Mouse (Mus musculus) thymus, postnatal 0 days (tissue): ENCODE results near the gene Agrp. TPM values are rescaled to one million over a fixed set of nuclear protein-coding genes. Genes with fewer than 3 reads are reported as not detected.

Experiments
- DNase-seq: peaks from one replicate; pipeline ENCODE4 v3.0.0-alpha.2; 2015; ENCODE audit warnings: low spot score
- polyA plus RNA-seq: library from polyadenylated mRNA; unstranded; fragments of >200 nt; fragmentation: Nextera tagmentation; extraction: Ambion mirVana; gene quantifications from 2 replicates; pipeline ENCODE4 v1.2.1, GENCODE M21; 2015

Agrp gene
- 1.2 TPM in 2 replicates for polyA plus RNA-seq

GRCm38 (mm10) chr8:105636963-105637510 is at the start of gene Agrp:
Gene Agrp (minus strand): TSS chr8:105637393.
- DNase-seq, result peak; percentile 74

GRCm38 (mm10) chr8:105686551-105686950 is 49.4 kb upstream of the Agrp start:
- DNase-seq, result peak; percentile 54

GRCm38 (mm10) chr8:105685796-105686308 is 48.7 kb upstream of the Agrp start, which contains the start of gene Carmil2:
Gene Carmil2 (plus strand): TSS chr8:105686274.
- DNase-seq, result peak; percentile 98

- no peak for DNase-seq
Observed at GRCm38 (mm10) chr8:105685325-105685724, 48.1 kb upstream of the Agrp start.

GRCm38 (mm10) chr8:105677891-105678290 is 40.7 kb upstream of the Agrp start:
- DNase-seq, result no peak

- peak; percentile 69 for DNase-seq
Observed at GRCm38 (mm10) chr8:105661167-105661566, 24.0 kb upstream of the Agrp start.

GRCm38 (mm10) chr8:105657641-105658040 is 20.4 kb upstream of the Agrp start:
- no peak for DNase-seq

GRCm38 (mm10) chr8:105648929-105649328 is 11.7 kb upstream of the Agrp start:
- no peak for DNase-seq

- DNase-seq, result no peak
Observed at GRCm38 (mm10) chr8:105645205-105645604, 8.0 kb upstream of the Agrp start.

GRCm38 (mm10) chr8:105640511-105640910 is 3.3 kb upstream of the Agrp start:
- no peak for DNase-seq

- no peak for DNase-seq
Observed at GRCm38 (mm10) chr8:105639835-105640234, 2.6 kb upstream of the Agrp start.

- DNase-seq, result peak; percentile 55
Observed at GRCm38 (mm10) chr8:105638510-105638909, 1.3 kb upstream of the Agrp start.

- DNase-seq, result peak; percentile 42
Observed at GRCm38 (mm10) chr8:105637601-105638041, 428 bp upstream of the Agrp start.

- DNase-seq, result peak; percentile 96
Observed at GRCm38 (mm10) chr8:105636018-105636962, 903 bp downstream of the Agrp start, which contains the start of gene Ctcf. Gene Ctcf (plus strand): TSS chr8:105636568.

- DNase-seq, result no peak
Observed at GRCm38 (mm10) chr8:105635481-105635880, 1.7 kb downstream of the Agrp start.

GRCm38 (mm10) chr8:105634771-105635458 is 2.3 kb downstream of the Agrp start:
- DNase-seq, result peak; percentile 41

- no peak for DNase-seq
Observed at GRCm38 (mm10) chr8:105629337-105629736, 7.9 kb downstream of the Agrp start.

- DNase-seq, result no peak
Observed at GRCm38 (mm10) chr8:105626086-105626485, 11.1 kb downstream of the Agrp start.

GRCm38 (mm10) chr8:105624831-105625230 is 12.4 kb downstream of the Agrp start:
- no peak for DNase-seq

GRCm38 (mm10) chr8:105624401-105624800 is 12.8 kb downstream of the Agrp start:
- peak; percentile 58 for DNase-seq

GRCm38 (mm10) chr8:105623679-105624245 is 13.4 kb downstream of the Agrp start:
- peak; percentile 46 for DNase-seq
